Mouse (Mus musculus) CH12.LX (cell line): ENCODE data around the gene Tmem204. TPM values are rescaled to one million over a fixed set of nuclear protein-coding genes. Genes with fewer than 3 reads are reported as not detected.

Experiments used
- polyA plus RNA-seq: library from polyadenylated mRNA; unstranded; fragments of >175 nt; gene quantifications from 2 replicates; pipeline ENCODE4 v1.2.1, GENCODE M21; 2012; ENCODE audit warnings: low read depth; ENCODE audit not compliant: insufficient read length
- total RNA-seq, 2 experiments: library from RNA; depleted of rRNA; stranded (reverse); fragments of 300-350 nt in 1 of 2; fragments of >200 nt in 1 of 2; gene quantifications; 2 replicates each; pipeline ENCODE4 v1.2.3; 2012 to 2014

The Tmem204 gene
- total and polyA plus RNA-seq, 3 experiments, result 1.9 TPM; not detected in 2

Other genes with a start within 250 kb of the Tmem204 start
Only the 20 nearest of the 26 such genes appear.
- gene Nubp2, start 197.2 kb downstream of the Tmem204 start, total RNA-seq (2012; rRNA removed), result 70.9 and 86.9 TPM in 2 replicates
- 74.3 and 89.1 TPM in 2 replicates for gene Nubp2, start 197.2 kb downstream of the Tmem204 start, total RNA-seq (2014; rRNA removed)
- 109 and 124 TPM in 2 replicates for gene Nubp2, start 197.2 kb downstream of the Tmem204 start, polyA plus RNA-seq
- gene Spsb3, start 196.9 kb downstream of the Tmem204 start, total RNA-seq (2012; rRNA removed), result 23.3 and 27.3 TPM in 2 replicates
- gene Spsb3, start 196.9 kb downstream of the Tmem204 start, total RNA-seq (2014; rRNA removed), result 21.1 and 21.3 TPM in 2 replicates
- 13.3 and 14.4 TPM in 2 replicates for gene Spsb3, start 196.9 kb downstream of the Tmem204 start, polyA plus RNA-seq
- 19.7 and 33.1 TPM in 2 replicates for gene Eme2, start 188.5 kb downstream of the Tmem204 start, total RNA-seq (2012; rRNA removed)
- 12.7 and 13.5 TPM in 2 replicates for gene Eme2, start 188.5 kb downstream of the Tmem204 start, total RNA-seq (2014; rRNA removed)
- 16.9 and 19.1 TPM in 2 replicates for gene Eme2, start 188.5 kb downstream of the Tmem204 start, polyA plus RNA-seq
- 57.2 and 61.7 TPM in 2 replicates for gene Mrps34, start 188.5 kb downstream of the Tmem204 start, total RNA-seq (2012; rRNA removed)
- gene Mrps34, start 188.5 kb downstream of the Tmem204 start, total RNA-seq (2014; rRNA removed), result 50.9 and 56.5 TPM in 2 replicates
- 73.5 and 80.5 TPM in 2 replicates for gene Mrps34, start 188.5 kb downstream of the Tmem204 start, polyA plus RNA-seq
- gene Nme3, start 187.1 kb downstream of the Tmem204 start, total RNA-seq (2012; rRNA removed), result 16.7 and 22.0 TPM in 2 replicates
- gene Nme3, start 187.1 kb downstream of the Tmem204 start, total RNA-seq (2014; rRNA removed), result 11.4 and 11.9 TPM in 2 replicates
- 13.8 and 14.4 TPM in 2 replicates for gene Nme3, start 187.1 kb downstream of the Tmem204 start, polyA plus RNA-seq
- 34.1 and 34.2 TPM in 2 replicates for gene Mapk8ip3, start 146.6 kb downstream of the Tmem204 start, total RNA-seq (2012; rRNA removed)
- 14.5 and 15.8 TPM in 2 replicates for gene Mapk8ip3, start 146.6 kb downstream of the Tmem204 start, total RNA-seq (2014; rRNA removed)
- gene Mapk8ip3, start 146.6 kb downstream of the Tmem204 start, polyA plus RNA-seq, result 41.4 and 44.0 TPM in 2 replicates
- gene Jpt2, start 122.9 kb downstream of the Tmem204 start, total RNA-seq (2012; rRNA removed), result 33.5 and 48.9 TPM in 2 replicates
- gene Jpt2, start 122.9 kb downstream of the Tmem204 start, total RNA-seq (2014; rRNA removed), result 67.6 and 70.9 TPM in 2 replicates
- 60.2 and 62.9 TPM in 2 replicates for gene Jpt2, start 122.9 kb downstream of the Tmem204 start, polyA plus RNA-seq
- gene Cramp1l, start 67.8 kb downstream of the Tmem204 start, total RNA-seq (2012; rRNA removed), result 4.3 and 4.4 TPM in 2 replicates
- 2.0 and 2.1 TPM in 2 replicates for gene Cramp1l, start 67.8 kb downstream of the Tmem204 start, total RNA-seq (2014; rRNA removed)
- gene Cramp1l, start 67.8 kb downstream of the Tmem204 start, polyA plus RNA-seq, result 6.8 and 6.9 TPM in 2 replicates
- 16.6 and 24.4 TPM in 2 replicates for gene Ift140, start 67.5 kb downstream of the Tmem204 start, total RNA-seq (2012; rRNA removed)
- 26.4 and 27.0 TPM in 2 replicates for gene Ift140, start 67.5 kb downstream of the Tmem204 start, total RNA-seq (2014; rRNA removed)
- gene Ift140, start 67.5 kb downstream of the Tmem204 start, polyA plus RNA-seq, result 33.4 and 34.8 TPM in 2 replicates
- gene Telo2, start 32.4 kb upstream of the Tmem204 start, total RNA-seq (2012; rRNA removed), result 28.4 and 42.5 TPM in 2 replicates
- gene Telo2, start 32.4 kb upstream of the Tmem204 start, total RNA-seq (2014; rRNA removed), result 25.5 and 27.9 TPM in 2 replicates
- 34.9 and 38.8 TPM in 2 replicates for gene Telo2, start 32.4 kb upstream of the Tmem204 start, polyA plus RNA-seq
- gene Ptx4, start 37.2 kb upstream of the Tmem204 start, total RNA-seq (2012; rRNA removed), result not detected in 2 replicates
- gene Ptx4, start 37.2 kb upstream of the Tmem204 start, total RNA-seq (2014; rRNA removed), result not detected in 2 replicates
- not detected in 2 replicates for gene Ptx4, start 37.2 kb upstream of the Tmem204 start, polyA plus RNA-seq
- gene Clcn7, start 49.8 kb upstream of the Tmem204 start, total RNA-seq (2012; rRNA removed), result 11.6 and 12.6 TPM in 2 replicates
- gene Clcn7, start 49.8 kb upstream of the Tmem204 start, total RNA-seq (2014; rRNA removed), result 8.3 and 8.6 TPM in 2 replicates
- 14.2 and 14.3 TPM in 2 replicates for gene Clcn7, start 49.8 kb upstream of the Tmem204 start, polyA plus RNA-seq
- gene Ccdc154, start 78.9 kb upstream of the Tmem204 start, total RNA-seq (2012; rRNA removed), result 0.04 and 0.08 TPM in 2 replicates
- not detected in 2 replicates for gene Ccdc154, start 78.9 kb upstream of the Tmem204 start, total RNA-seq (2014; rRNA removed)
- gene Ccdc154, start 78.9 kb upstream of the Tmem204 start, polyA plus RNA-seq, result not detected in 2 replicates
- gene Gm38655, start 91.9 kb upstream of the Tmem204 start, total RNA-seq (2012; rRNA removed), result not detected in 2 replicates
- gene Gm38655, start 91.9 kb upstream of the Tmem204 start, total RNA-seq (2014; rRNA removed), result not detected in 2 replicates
- gene Gm38655, start 91.9 kb upstream of the Tmem204 start, polyA plus RNA-seq, result not detected in 2 replicates
- gene BC003965, start 101.0 kb upstream of the Tmem204 start, total RNA-seq (2012; rRNA removed), result 18.7 and 22.3 TPM in 2 replicates
- gene BC003965, start 101.0 kb upstream of the Tmem204 start, total RNA-seq (2014; rRNA removed), result 24.7 and 25.4 TPM in 2 replicates
- 24.9 and 25.1 TPM in 2 replicates for gene BC003965, start 101.0 kb upstream of the Tmem204 start, polyA plus RNA-seq
- 11.4 and 12.0 TPM in 2 replicates for gene Unkl, start 104.8 kb upstream of the Tmem204 start, total RNA-seq (2012; rRNA removed)
- 14.3 and 14.7 TPM in 2 replicates for gene Unkl, start 104.8 kb upstream of the Tmem204 start, total RNA-seq (2014; rRNA removed)
- 14.6 and 17.2 TPM in 2 replicates for gene Unkl, start 104.8 kb upstream of the Tmem204 start, polyA plus RNA-seq
- 24.0 and 27.0 TPM in 2 replicates for gene Gnptg, start 156.5 kb upstream of the Tmem204 start, total RNA-seq (2012; rRNA removed)
- 20.7 and 22.1 TPM in 2 replicates for gene Gnptg, start 156.5 kb upstream of the Tmem204 start, total RNA-seq (2014; rRNA removed)
- 24.5 and 28.0 TPM in 2 replicates for gene Gnptg, start 156.5 kb upstream of the Tmem204 start, polyA plus RNA-seq
- gene Tsr3, start 156.6 kb upstream of the Tmem204 start, total RNA-seq (2012; rRNA removed), result 38.7 and 40.0 TPM in 2 replicates
- 38.3 and 40.8 TPM in 2 replicates for gene Tsr3, start 156.6 kb upstream of the Tmem204 start, total RNA-seq (2014; rRNA removed)
- 42.3 and 52.8 TPM in 2 replicates for gene Tsr3, start 156.6 kb upstream of the Tmem204 start, polyA plus RNA-seq
- 0.08 and 0.21 TPM in 2 replicates for gene Baiap3, start 172.8 kb upstream of the Tmem204 start, total RNA-seq (2012; rRNA removed)
- not detected in 2 replicates for gene Baiap3, start 172.8 kb upstream of the Tmem204 start, total RNA-seq (2014; rRNA removed)
- gene Baiap3, start 172.8 kb upstream of the Tmem204 start, polyA plus RNA-seq, result 0.19 and 0.25 TPM in 2 replicates
- 356 and 455 TPM in 2 replicates for gene Ube2i, start 191.0 kb upstream of the Tmem204 start, total RNA-seq (2012; rRNA removed)
- 731 and 764 TPM in 2 replicates for gene Ube2i, start 191.0 kb upstream of the Tmem204 start, total RNA-seq (2014; rRNA removed)
- 417 and 578 TPM in 2 replicates for gene Ube2i, start 191.0 kb upstream of the Tmem204 start, polyA plus RNA-seq